Mouse (Mus musculus) urinary bladder, adult 18-20 months (tissue): Measurements from ENCODE around the gene AC109138.7.

Experiments
- DNase-seq, 2 experiments: peaks; one replicate each; pipeline ENCODE4 v3.0.0; 2022; ENCODE audit warnings: low spot score in 2 of 2, mixed read lengths in 2 of 2

AC109138.7 gene

GRCm38 (mm10) chr19:4217855-4218254 is 3.7 kb downstream of the AC109138.7 start:
- no peak for DNase-seq

GRCm38 (mm10) chr19:4218293-4218692 is 4.1 kb downstream of the AC109138.7 start:
- DNase-seq: no peak

- no peak for DNase-seq
These were observed 4.6 kb downstream of the AC109138.7 start for GRCm38 (mm10) chr19:4218784-4219183.

GRCm38 (mm10) chr19:4219943-4220342 is 5.8 kb downstream of the AC109138.7 start:
- no peak for DNase-seq

- DNase-seq: no peak
These were observed 6.3 kb downstream of the AC109138.7 start for GRCm38 (mm10) chr19:4220416-4220815.

GRCm38 (mm10) chr19:4220957-4221743 is 7.0 kb downstream of the AC109138.7 start:
- no peak for DNase-seq

- no peak for DNase-seq
These were observed 8.0 kb downstream of the AC109138.7 start for GRCm38 (mm10) chr19:4222165-4222564.

GRCm38 (mm10) chr19:4226779-4227178 is 12.6 kb downstream of the AC109138.7 start:
- no peak for DNase-seq

- no peak for DNase-seq
These were observed 13.3 kb downstream of the AC109138.7 start for GRCm38 (mm10) chr19:4227446-4227845.

GRCm38 (mm10) chr19:4227894-4228678 is 13.9 kb downstream of the AC109138.7 start:
- peak in 1 of 2 experiments; percentile 60 for DNase-seq

GRCm38 (mm10) chr19:4228891-4229290 is 14.7 kb downstream of the AC109138.7 start:
- DNase-seq: no peak

GRCm38 (mm10) chr19:4229451-4230076 is 15.4 kb downstream of the AC109138.7 start:
- DNase-seq: no peak

GRCm38 (mm10) chr19:4230415-4230814 is 16.3 kb downstream of the AC109138.7 start:
- no peak for DNase-seq

- DNase-seq: peak; percentile 90 to 96
These were observed 17.4 kb downstream of the AC109138.7 start, which contains the start of gene Pold4 for GRCm38 (mm10) chr19:4231253-4232185. Gene Pold4 (plus strand): TSS chr19:4231899.

- no peak for DNase-seq
These were observed 18.0 kb downstream of the AC109138.7 start for GRCm38 (mm10) chr19:4232186-4232572.

- DNase-seq: no peak
These were observed 18.5 kb downstream of the AC109138.7 start for GRCm38 (mm10) chr19:4232651-4233050.

- no peak for DNase-seq
These were observed 20.4 kb downstream of the AC109138.7 start for GRCm38 (mm10) chr19:4234548-4234947.

GRCm38 (mm10) chr19:4240247-4240668 is 26.1 kb downstream of the AC109138.7 start:
- DNase-seq: no peak

- no peak for DNase-seq
These were observed 28.3 kb downstream of the AC109138.7 start for GRCm38 (mm10) chr19:4242416-4242815.

GRCm38 (mm10) chr19:4244775-4245174 is 30.6 kb downstream of the AC109138.7 start:
- no peak for DNase-seq

GRCm38 (mm10) chr19:4247010-4247409 is 32.9 kb downstream of the AC109138.7 start:
- no peak for DNase-seq
